Mouse (Mus musculus): ENCODE data around the gene Hoxd1.

Hoxd1 gene
- long read RNA-seq, experiment 1 = 0 reads
- long read RNA-seq, experiment 2 = 0 reads

DNA sequence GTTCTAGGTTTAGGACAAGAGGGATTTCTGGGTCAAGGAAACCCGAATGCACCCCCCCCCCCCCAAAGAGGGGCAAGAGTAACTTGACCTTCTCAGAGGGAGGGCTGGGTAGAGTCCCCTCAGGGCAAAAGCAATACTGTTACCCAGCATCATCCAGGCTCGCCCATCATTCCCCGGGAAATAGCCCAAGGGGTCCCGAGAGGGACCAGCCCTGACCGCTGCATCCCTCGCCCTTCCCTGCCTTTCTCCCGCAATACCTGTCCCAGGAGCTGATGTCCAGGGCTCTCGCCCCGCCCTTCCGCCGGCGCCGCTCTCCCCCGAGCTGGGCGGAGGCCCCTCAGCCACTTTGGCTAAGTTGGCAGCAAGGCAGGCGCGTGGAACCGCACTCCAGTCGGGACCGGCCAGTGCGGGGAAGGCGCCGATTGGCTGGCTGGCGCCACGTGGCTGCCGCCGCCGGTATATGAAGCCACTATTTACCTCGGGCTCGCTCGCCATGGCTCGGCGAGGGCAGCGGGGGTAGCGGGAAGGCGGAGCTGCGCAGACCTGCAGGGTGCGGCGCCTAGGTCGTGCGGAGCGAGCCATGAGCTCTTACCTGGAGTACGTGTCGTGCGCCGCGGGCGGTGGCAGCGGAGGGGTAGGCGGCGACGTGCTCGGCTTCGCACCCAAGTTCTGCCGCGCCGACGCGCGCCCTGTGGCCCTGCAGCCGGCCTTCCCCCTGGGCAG is at the start of gene Hoxd1:
Hoxd1 (plus strand) TSS at position 459 of the 723 bp plus-strand sequence.
- intact Hi-C loops (cut with DNase I) = no loop called here

DNA sequence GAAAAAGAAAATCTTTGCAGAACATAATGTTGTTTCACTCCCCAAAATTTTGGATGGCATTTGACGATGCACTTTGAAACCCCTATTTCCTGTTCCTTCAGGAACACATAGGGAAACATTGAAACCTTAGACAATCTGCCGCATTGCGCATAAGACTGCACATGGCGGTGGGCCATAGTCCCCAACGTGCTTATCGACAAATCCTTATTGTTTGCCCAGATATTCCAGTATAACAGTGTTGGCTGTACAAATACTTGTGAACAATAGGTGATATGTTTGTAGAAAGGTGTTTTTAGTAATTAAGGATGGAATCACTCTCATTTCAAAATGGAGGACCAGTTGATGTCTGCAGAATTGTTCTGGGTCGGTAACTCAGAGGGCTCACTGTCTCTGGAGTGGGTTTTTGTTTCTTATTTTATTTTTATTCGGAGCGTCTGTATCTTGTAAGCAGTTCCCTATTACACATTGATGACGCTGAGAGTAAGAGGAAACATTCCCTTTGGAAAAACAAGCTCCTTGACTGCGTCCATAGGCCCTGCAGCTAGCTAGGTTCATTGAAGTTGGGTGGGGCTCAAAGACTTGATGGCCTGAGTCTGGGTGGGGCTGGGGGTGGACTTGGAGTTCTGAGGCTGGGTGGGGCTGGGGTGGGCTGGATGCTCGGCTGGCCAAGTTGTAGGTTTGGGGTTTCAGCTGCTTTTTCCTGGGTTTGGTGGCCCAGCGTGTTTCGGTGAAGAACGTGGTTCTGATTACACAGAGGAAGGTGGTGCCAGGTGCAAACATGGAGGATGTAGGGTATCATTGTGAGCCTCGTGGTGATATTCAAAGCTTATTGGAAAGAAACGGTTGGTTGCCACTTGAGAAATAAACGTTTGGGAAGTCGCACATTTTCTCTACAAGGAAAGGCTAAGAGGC is 49.3 kb upstream of the Hoxd1 start:
- intact Hi-C loops (cut with DNase I) = loop anchor here (10.0 kb wide), 1 partner anchor 111 kb away; the partner anchor contains the start of gene Mtx2

DNA sequence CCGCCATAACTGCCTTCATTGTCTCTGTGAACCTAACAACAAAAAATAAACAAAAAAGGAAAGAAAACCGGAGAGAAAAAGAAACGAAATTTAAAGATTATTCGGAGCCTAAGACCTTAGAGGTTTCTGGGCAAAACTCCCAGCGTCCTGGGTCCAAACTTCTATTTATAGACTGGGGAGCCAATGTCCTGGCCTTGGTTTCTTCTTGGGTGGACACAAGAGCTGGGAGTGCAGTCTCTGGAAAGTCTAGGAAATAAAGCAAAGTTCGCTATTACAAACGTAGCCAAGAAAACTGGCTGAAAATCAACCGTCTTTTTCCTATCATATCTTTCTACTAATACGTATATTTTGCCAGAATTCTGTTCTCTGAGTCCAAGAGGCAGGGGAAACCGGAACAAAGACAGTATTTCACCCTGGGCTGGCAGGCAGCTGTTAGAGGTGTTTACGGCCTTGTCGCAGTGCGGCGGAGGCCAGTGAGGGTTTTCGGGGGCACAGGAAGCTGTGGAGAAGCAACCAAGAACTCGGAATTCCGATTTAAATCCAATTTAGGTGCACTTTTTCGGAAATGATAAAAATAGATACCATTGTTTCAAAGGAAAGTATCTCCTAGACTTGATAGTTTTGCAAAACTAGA is 48.5 kb upstream of the Hoxd1 start:
- intact Hi-C loops (cut with DNase I) = loop anchor here (10.0 kb wide), 1 partner anchor 111 kb away; the partner anchor contains the start of gene Mtx2

DNA sequence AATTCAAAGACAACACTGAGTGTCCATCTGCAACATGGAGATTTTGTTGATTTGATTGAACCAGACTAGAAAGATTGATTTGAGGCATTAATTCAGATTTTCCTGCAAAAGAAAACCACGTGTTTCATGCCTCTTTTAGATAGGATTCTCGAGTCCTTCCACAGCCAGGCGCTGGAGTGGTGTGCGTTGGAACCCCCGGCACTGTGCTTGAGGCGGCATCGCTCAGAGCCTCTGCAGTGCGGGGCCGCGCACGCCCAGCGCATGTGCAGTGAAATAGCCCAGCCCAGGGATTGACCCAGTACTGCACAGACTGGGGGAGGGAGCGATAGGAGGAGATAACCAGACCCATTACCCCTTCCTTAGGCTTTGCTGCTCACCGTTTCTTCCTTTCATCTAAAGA is 47.9 kb upstream of the Hoxd1 start:
- intact Hi-C loops (cut with DNase I) = loop anchor here (1.0 to 10.0 kb wide), 3 partner anchors 110 to 422 kb away; partner anchors contain the start of gene Mtx2

DNA sequence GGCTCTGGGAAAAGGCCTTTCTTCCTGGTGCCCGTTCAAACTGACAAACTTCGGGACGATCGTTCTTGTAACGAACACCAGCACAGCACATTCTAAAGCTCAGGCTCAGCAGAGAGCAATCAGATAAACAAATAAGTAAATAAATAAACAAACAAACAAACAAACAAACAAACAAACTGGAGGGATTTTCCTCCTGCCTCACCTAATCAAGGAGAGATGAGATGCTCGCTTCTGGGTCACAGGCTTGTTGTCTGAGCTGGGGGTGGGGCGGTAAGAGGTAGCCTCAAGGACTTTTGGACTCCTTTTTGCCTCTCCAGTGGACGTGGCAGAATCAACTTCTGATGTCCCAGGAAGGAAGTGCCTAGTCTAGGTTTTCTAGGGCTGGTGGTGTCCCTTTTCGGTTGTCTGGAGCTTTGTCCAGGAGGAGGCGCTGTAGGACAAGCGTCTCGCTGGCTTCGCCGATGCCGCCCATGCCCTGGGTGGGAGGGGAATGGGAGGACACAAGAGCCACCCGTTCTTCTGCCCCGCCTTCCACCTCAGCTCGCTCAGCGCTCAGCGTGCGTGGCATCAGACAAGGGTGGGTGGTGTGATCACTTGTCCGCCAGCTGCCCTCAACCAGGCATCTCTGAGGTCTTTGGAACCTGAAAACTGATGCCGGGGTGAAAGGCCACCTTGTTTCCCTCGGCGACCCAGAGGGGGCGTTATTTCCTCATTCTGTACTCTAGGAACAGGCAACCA is 47.1 kb upstream of the Hoxd1 start:
- intact Hi-C loops (cut with DNase I) = loop anchor here (1.0 to 10.0 kb wide), 4 partner anchors 109 to 422 kb away; partner anchors contain the start of gene Mtx2

DNA sequence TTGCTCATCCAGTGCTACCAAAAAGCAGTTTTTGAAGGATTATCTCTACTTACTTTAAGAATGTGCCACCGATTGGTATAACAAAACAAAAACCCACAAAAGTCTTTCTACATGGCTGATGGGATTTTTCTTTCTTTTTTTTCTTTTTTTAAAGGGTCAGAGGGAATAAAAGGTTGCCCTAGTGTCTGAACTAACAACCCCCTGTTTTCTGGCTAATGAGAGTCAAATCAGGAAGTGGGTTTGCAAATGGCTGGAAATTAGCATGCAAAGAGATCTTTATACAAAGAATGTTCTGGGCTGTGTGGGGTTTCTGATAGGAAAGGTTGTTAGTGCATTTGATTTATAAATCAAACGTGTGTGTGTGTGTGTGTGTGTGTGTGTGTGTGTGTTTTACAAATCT is 42.4 kb upstream of the Hoxd1 start:
- intact Hi-C loops (cut with DNase I) = no loop called here

DNA sequence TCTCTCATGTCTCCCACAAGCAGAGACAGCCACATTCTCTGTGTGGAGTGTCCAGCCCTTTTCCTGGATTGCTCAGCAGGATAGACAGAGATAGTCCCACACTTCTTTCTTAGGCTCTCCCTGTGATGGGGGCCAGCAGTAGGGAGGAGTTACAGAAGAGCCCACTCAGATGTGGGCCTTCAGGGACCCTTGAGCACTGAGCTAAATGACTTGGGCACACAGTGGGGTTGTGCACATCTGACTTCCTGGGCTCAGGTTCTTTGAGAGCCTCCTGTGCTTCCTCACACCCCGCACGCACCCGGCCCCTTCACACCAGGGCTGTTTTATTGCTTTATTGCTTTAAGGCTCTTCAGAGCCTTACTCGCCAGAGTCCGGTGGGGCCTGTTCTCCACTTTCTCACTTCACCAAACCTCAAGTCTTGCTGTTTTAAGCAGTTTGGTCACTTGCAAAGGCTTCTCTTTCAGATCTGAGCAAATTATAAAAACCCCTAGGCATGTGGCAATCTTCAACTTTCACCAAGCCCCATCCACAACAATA is 41.8 kb upstream of the Hoxd1 start:
- intact Hi-C loops (cut with DNase I) = no loop called here

DNA sequence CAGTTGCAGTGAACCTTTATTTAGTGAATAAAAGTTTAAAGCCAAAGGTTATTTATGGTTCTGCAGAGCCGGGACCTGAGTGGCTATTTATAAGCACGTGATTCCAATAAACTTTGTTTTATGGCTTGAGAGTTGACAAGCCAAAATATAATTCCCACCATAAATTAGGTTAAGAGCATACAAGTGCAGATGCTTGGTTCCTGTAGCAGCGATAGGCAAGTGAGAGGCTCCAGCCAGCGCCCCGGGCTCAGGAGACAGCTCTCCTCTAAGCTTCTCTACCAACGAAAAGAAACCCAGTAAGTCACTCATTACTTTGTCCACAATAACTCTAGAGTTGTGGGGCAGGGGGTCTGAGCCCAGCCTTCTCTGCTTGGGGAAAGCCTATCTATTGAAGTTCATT is 40.9 kb upstream of the Hoxd1 start:
- intact Hi-C loops (cut with DNase I) = no loop called here

DNA sequence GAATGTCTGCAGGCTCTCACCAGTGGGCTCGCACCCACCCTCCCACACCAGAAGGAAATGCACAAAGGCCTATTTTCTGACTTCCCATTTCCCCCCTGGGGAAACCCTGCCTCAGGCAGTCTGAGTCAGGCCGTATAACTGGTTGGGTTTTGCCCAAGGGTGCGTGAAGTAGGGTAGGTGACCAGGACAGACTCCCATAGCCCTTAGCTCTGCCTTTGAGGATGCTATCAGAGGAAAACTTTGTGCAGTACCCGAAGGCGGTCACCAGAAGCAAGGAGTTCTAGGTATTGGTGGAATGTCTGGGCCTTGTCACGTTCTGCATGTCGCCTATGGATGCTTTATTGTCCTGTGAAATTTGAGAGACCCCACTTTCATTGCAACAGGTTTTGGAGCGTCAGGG is 39.8 kb upstream of the Hoxd1 start:
- intact Hi-C loops (cut with DNase I) = no loop called here

DNA sequence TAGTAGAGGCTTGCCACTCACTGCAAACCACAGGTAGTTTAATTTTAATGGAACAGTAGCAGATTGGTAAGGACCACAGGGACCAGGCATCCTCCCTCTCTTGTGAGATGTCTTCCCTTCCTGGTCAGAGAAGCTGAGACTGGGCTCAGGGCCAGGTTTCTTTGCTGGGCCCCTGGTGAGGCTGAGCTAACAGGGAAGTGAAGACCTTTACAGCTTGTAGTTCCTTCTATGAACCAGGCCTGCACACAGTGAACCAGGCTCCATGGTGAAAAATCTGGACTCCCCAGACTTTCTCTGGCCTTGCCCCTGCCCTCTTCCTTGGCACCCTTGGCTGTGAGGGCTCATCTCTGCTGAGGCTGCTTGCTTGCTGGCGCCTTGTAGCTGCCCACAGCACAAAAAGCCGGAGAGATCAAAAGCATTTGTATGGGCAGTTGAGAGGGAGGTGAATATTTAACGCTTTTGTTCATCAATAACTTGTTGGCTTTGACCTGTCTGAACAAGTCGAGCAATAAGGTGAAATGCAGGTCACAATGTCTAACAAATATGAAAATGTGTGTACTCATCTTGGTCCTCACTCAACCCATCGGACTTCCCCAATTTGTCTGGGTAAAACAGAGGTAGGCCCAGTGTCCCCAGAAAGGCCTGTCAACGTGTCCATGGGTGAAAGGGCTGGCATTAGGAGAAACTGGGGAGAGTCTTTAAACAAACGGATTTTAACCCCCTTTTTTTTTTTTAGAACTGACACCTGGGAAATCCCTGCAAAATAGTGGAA is 38.4 kb upstream of the Hoxd1 start:
- intact Hi-C loops (cut with DNase I) = no loop called here

DNA sequence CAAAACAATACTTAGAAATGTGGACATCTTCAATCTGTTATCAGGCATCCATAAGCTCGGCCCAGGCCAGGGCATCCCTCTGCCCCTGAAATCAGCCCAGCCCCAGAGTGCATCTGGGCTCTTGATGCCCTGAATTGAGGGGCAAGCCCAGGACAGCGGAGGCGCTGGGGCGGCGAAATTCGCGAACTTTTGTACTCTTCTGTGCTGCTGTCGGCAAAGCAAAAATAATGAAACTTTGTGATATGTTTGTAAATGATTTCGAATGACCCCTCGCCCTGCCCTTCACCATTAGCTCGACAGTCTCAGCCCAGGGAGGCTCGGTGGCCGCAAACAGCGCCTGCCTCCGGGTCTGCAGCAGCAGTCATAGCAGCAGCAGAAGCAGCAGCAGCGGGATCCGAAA is 37.6 kb upstream of the Hoxd1 start:
- intact Hi-C loops (cut with DNase I) = no loop called here

DNA sequence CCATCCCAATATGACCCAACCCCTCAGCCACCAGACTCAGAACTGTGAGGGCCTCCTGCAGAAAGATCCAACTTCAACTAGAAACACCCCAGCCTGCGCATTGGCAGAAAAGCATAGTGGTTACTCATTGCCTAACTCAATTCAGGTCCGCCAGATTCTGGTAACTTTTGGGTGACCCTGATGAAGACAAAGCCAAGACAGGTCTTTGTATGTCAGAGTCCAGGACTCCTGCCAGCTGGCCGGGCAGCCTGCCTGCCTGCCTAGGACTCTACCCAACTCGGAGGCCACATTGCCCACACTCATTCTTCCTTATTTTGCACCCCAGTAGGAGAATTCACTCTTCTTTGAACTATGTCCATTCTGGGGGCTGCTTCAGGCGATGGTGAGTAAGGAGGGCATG is 36.2 kb upstream of the Hoxd1 start, which contains the start of gene Gm28230:
Gm28230 (plus strand) TSS at position 178 of the 400 bp plus-strand sequence.
- intact Hi-C loops (cut with DNase I) = no loop called here

DNA sequence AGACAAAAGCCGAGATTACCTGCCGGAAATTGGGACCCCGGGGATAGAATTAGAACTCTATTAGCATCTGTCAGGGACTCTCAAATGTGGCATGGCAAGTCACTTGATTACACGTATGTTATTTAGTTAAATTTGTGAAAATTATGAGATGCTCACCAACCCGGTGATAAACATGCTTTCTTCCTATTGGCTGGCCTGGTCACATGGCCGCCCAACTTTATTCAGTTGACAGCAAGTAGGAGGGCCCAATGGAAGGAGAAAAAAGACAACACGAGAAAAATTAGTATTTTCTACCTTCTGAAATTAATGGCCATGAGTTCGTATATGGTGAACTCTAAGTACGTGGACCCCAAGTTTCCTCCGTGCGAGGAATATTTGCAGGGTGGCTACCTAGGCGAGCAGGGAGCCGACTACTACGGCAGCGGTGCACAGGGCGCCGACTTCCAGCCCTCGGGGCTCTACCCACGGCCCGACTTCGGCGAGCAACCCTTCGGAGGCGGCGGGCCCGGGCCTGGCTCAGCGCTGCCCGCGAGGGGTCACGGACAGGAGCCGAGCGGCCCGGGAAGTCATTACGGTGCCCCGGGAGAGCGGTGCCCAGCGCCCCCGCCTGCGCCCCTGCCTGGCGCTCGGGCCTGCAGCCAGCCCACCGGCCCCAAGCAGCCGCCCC is 35.7 kb upstream of the Hoxd1 start:
- intact Hi-C loops (cut with DNase I) = no loop called here

DNA sequence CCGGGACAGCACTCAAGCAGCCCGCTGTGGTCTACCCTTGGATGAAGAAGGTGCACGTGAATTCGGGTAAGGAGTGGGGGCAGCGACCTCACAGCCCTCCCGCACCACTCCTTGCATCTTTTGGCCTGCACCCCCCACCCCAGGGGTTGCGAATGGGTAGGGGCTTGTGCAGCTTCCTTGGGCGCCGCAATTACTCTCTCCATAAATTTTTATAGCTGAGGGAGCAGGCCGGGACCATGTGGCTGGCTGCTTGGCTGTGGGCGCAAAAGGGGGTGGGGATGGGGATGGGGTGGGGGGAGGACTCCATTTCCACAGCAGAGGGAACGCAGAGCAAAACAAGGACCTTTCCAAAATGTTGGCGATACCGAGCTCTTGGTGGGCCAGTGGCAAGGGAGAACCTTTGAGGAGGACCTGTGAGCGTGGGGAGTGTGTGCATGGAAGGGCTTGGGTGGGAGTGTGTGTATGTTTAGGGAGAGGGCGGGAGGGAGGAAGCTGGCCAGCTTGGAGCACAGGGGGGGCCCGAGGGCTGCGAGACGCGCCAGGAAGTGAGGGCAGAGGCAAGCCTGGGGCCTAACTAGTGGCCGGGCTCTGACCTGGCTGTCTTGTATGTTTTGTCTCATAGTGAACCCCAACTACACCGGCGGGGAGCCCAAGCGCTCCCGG is 35.0 kb upstream of the Hoxd1 start:
- intact Hi-C loops (cut with DNase I) = no loop called here

DNA sequence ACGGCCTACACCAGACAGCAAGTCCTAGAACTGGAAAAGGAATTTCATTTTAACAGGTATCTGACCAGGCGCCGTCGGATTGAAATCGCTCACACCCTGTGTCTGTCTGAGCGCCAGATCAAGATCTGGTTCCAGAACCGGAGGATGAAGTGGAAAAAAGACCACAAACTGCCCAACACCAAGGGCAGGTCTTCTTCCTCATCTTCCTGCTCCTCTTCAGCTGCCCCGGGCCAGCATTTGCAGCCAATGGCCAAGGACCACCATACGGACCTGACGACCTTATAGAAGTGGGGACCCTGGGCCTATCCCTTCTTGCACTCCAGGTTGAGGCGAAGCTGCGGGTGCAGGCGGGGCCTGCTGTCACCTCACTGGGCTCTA is 34.5 kb upstream of the Hoxd1 start:
- intact Hi-C loops (cut with DNase I) = no loop called here

DNA sequence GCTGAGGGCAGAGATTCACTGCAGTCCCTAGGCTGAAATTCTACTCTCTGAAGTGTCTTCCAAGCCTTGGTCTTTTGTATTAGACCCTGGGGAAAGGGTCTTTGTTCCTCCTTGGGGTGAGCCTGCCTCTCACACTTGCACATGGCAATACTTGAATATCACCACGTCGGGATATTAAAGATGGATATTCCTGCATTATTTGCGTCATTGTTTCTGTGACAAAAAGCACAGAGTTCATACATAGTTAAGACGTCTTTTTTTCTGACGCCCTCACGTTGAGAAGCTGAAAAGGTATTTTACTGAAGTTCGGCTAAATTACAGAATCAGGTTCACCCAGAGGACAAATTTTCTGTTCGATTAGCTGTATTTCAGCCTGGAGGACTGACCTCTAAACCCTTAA is 32.4 kb upstream of the Hoxd1 start:
- intact Hi-C loops (cut with DNase I) = no loop called here

DNA sequence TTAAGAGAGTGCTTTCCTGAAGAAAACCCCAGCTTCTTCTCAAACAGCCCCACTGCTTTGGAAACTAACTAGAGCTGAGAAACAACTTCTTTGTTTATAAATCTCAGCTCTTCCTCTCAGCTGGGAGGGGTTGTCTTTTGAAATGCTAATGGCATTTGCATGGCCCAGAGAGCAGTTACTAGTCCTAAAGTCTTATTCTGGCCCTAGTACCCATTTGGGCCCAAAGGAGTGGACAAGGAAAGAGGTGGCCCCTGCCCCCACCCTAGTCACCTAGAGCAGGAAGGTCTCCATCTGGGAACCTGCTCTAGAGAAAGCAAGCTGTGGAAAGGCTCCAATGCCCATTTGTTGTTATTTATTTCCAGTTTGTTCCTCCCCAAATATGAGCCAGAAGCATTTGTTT is 31.7 kb upstream of the Hoxd1 start:
- intact Hi-C loops (cut with DNase I) = no loop called here

DNA sequence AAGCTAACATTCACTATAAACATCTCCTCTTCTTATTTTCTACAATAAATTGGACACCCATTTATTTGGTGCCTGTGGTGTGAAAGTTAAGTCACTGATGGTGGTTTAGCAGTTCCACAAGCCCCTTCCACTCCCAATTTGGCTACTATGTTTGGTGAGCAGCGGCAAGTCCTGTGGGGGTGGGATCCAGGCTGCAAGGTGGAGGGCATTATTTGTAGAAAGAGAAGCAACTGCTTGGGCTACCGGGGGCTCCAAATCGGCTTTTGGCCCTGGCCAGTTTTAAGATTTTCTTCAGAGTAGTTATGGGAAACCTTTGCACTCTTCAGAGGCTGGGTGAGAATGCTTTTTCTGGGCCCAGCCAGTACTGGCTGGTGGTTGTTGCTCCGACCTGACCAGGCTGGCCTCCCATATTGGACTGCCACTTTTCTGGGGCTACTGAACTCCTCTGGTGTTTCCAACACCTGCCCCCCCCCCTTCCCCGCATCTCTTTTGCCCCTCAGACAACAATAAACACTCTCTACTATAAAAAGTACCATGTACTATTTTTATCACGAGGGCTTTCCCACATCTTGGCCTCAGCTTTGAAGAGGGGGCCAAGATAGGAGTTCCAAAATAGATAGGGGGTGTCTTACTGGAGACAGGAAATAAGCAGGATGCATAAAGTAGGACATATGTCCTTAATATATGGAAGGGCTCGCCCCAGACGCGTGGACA is 30.8 kb upstream of the Hoxd1 start:
- intact Hi-C loops (cut with DNase I) = no loop called here
